Mouse (Mus musculus) lung, embryonic 15.5 days (tissue): ENCODE data around the gene AI661453. TPM values are rescaled to one million over a fixed set of nuclear protein-coding genes. Genes with fewer than 3 reads are reported as not detected.
"Not testable (repeated sequence)": the region's sequence is repeated elsewhere in the genome, so short reads cannot be mapped to it uniquely, and the experiment has no call there.

Source experiments
- ATAC-seq: fragments of 200-750 bp; cut with Nextera tagmentation; 2 replicates; pipeline ENCODE4 v1.8.0; 2017; ENCODE audit warnings: moderate number of reproducible peaks, borderline replicate concordance; ENCODE audit not compliant: low FRiP score, low TSS enrichment; ENCODE audit errors: extremely low read depth
- H3K27ac ChIP-seq: fragments of 300-500 bp; sonication (generic); 2 replicates; pipeline ENCODE4 v1.5.1; 2015; ENCODE audit warnings: moderate library complexity, mild to moderate bottlenecking, inconsistent platforms
- H3K27me3 ChIP-seq: fragments of 300-500 bp; sonication (generic); 2 replicates; pipeline ENCODE4 v1.6.1; 2015; ENCODE audit warnings: inconsistent platforms
- H3K36me3 ChIP-seq: fragments of 300-500 bp; sonication (generic); 2 replicates; pipeline ENCODE4 v1.6.1; 2015; ENCODE audit warnings: inconsistent platforms
- H3K4me1 ChIP-seq: fragments of 300-500 bp; sonication (generic); 2 replicates; pipeline ENCODE4 v1.6.1; 2015; ENCODE audit warnings: inconsistent platforms
- H3K4me2 ChIP-seq: fragments of 300-500 bp; sonication (generic); 2 replicates; pipeline ENCODE4 v1.6.1; 2015; ENCODE audit warnings: inconsistent platforms, mild to moderate bottlenecking, moderate library complexity
- H3K4me3 ChIP-seq: fragments of 300-500 bp; sonication (generic); 2 replicates; pipeline ENCODE4 v1.5.1; 2015; ENCODE audit warnings: mild to moderate bottlenecking, inconsistent platforms
- H3K9ac ChIP-seq: fragments of 300-500 bp; sonication (generic); 2 replicates; pipeline ENCODE4 v1.6.1; 2015; ENCODE audit warnings: inconsistent platforms
- H3K9me3 ChIP-seq: fragments of 300-500 bp; sonication (generic); 2 replicates; pipeline ENCODE4 v1.6.1; 2016; ENCODE audit warnings: inconsistent platforms
- WGBS: fragments of 180-500 bp; shearing (Covaris S2); methylation state at CpG from one replicate; pipeline ENCODE4 v1.1.7; 2015; 5-methylcytosine and 5-hydroxymethylcytosine counted together
- polyA plus RNA-seq: library from polyadenylated mRNA; unstranded; fragments of >200 nt; fragmentation: Nextera tagmentation; extraction: Ambion mirVana; gene quantifications from 2 replicates; pipeline ENCODE4 v1.2.1, GENCODE M21; 2015

AI661453 gene
- 2.0 and 2.4 TPM in 2 replicates for polyA plus RNA-seq

- peak within 1 kb of the TSS; percentile 52 for H3K4me3 ChIP-seq
- peaks cover 39% of the 10 kb centered on the region for H3K4me1 ChIP-seq
- H3K4me2 ChIP-seq: peak within 1 kb of the TSS; percentile 85
- peak within 1 kb of the TSS; percentile 53 for H3K9ac ChIP-seq
- peak within 1 kb of the TSS; percentile 70 for H3K27ac ChIP-seq
- ATAC-seq: peak; percentile 87
- H3K36me3 ChIP-seq: no peaks in the 10 kb centered on the region
- H3K27me3 ChIP-seq: peaks cover 27% of the 10 kb centered on the region
- 2% methylated on average over 44 of the region's 45 CpGs for WGBS
- H3K9me3 ChIP-seq: no peaks in the 10 kb centered on the region
Observed at GRCm38 (mm10) chr17:47436156-47436906, at the start of gene AI661453. Gene AI661453, plus strand, starts transcription at chr17:47436615.

- H3K9me3 ChIP-seq: peaks cover 3% of the 10 kb centered on the region
- no peaks in the 10 kb centered on the region for H3K4me1 ChIP-seq
- 64% methylated on average over 4 of the region's 4 CpGs for WGBS
- H3K4me3 ChIP-seq: no peak overlapping the region
- H3K27me3 ChIP-seq: no peaks in the 10 kb centered on the region
- H3K36me3 ChIP-seq: 0 out of 2 replicates have a peak, but pooled peaks cover 3% of the 10 kb centered on the region
- H3K4me2 ChIP-seq: no peak overlapping the region
- H3K9ac ChIP-seq: no peak overlapping the region
- H3K27ac ChIP-seq: no peak overlapping the region
- no peak for ATAC-seq
Observed at GRCm38 (mm10) chr17:47386649-47387048, 49.8 kb upstream of the AI661453 start.

- Histone ChIP-seq H3K9me3 (no peaks in the 10 kb centered on the region), H3K4me3 (peak overlapping the region; percentile 38), H3K27me3 (peaks cover 30% of the 10 kb centered on the region), H3K4me2 (peak overlapping the region; percentile 67), H3K27ac (no peak overlapping the region), H3K4me1 (peaks cover 15% of the 10 kb centered on the region), H3K36me3 (no peaks in the 10 kb centered on the region), H3K9ac (no peak overlapping the region)
- 17% methylated on average over 24 of the region's 24 CpGs for WGBS
- no peak for ATAC-seq
Observed at GRCm38 (mm10) chr17:47394223-47394869, 42.1 kb upstream of the AI661453 start.

- no peak overlapping the region for H3K9ac ChIP-seq
- no peak overlapping the region for H3K27ac ChIP-seq
- peak overlapping the region; percentile 67 for H3K4me2 ChIP-seq
- ATAC-seq: peak; percentile 81
- peak overlapping the region; percentile 38 for H3K4me3 ChIP-seq
- peaks cover 15% of the 10 kb centered on the region for H3K4me1 ChIP-seq
- H3K27me3 ChIP-seq: peaks cover 30% of the 10 kb centered on the region
- 3% methylated on average over 20 of the region's 20 CpGs for WGBS
- H3K36me3 ChIP-seq: no peaks in the 10 kb centered on the region
- H3K9me3 ChIP-seq: no peaks in the 10 kb centered on the region
Observed at GRCm38 (mm10) chr17:47395376-47395913, 41.0 kb upstream of the AI661453 start.

GRCm38 (mm10) chr17:47399091-47399490 lies 37.3 kb upstream of the AI661453 start:
- Histone ChIP-seq H3K9ac (no peak overlapping the region), H3K27ac (no peak overlapping the region), H3K9me3 (no peaks in the 10 kb centered on the region), H3K4me3 (no peak overlapping the region), H3K4me2 (no peak overlapping the region), H3K36me3 (no peaks in the 10 kb centered on the region), H3K4me1 (peaks cover 15% of the 10 kb centered on the region), H3K27me3 (peaks cover 27% of the 10 kb centered on the region)
- 79% methylated on average over 8 of the region's 8 CpGs for WGBS
- ATAC-seq: no peak

GRCm38 (mm10) chr17:47400451-47400850 lies 36.0 kb upstream of the AI661453 start, which contains the start of gene Guca1a:
Gene Guca1a, minus strand, starts transcription at chr17:47400584.
- Histone ChIP-seq H3K4me1 (peaks cover 3% of the 10 kb centered on the region), H3K36me3 (no peaks in the 10 kb centered on the region), H3K4me3 (no peak within 1 kb of the TSS), H3K9me3 (no peaks in the 10 kb centered on the region), H3K27me3 (peaks cover 14% of the 10 kb centered on the region; the same call in 1 of the 2 replicates), H3K4me2 (no peak within 1 kb of the TSS), H3K27ac (no peak within 1 kb of the TSS), H3K9ac (no peak within 1 kb of the TSS)
- 51% methylated on average over 10 of the region's 10 CpGs for WGBS
- ATAC-seq: no peak

GRCm38 (mm10) chr17:47407717-47408557 lies 28.5 kb upstream of the AI661453 start:
- H3K9ac ChIP-seq: no peak overlapping the region
- H3K36me3 ChIP-seq: no peaks in the 10 kb centered on the region
- H3K9me3 ChIP-seq: no peaks in the 10 kb centered on the region
- WGBS: 63% methylated on average over 10 of the region's 10 CpGs
- ATAC-seq: no peak
- 0 out of 2 replicates have a peak, but pooled peaks cover 4% of the 10 kb centered on the region for H3K4me1 ChIP-seq
- H3K27me3 ChIP-seq: peaks cover 30% of the 10 kb centered on the region
- no peak overlapping the region for H3K27ac ChIP-seq
- no peak overlapping the region for H3K4me2 ChIP-seq
- H3K4me3 ChIP-seq: no peak overlapping the region

GRCm38 (mm10) chr17:47408558-47408898 lies 27.9 kb upstream of the AI661453 start:
- H3K4me3 ChIP-seq: no peak overlapping the region
- WGBS: 18% methylated on average over 8 of the region's 8 CpGs
- no peak overlapping the region for H3K27ac ChIP-seq
- H3K9ac ChIP-seq: no peak overlapping the region
- peaks cover 31% of the 10 kb centered on the region for H3K27me3 ChIP-seq
- H3K9me3 ChIP-seq: no peaks in the 10 kb centered on the region
- 0 out of 2 replicates have a peak, but pooled peaks cover 4% of the 10 kb centered on the region for H3K4me1 ChIP-seq
- H3K4me2 ChIP-seq: no peak overlapping the region
- ATAC-seq: peak; percentile 28; the same call in 1 of the 2 replicates
- H3K36me3 ChIP-seq: no peaks in the 10 kb centered on the region

- H3K27me3 ChIP-seq: peaks cover 31% of the 10 kb centered on the region
- H3K4me2 ChIP-seq: peak overlapping the region; percentile 68
- peak overlapping the region; percentile 35 for H3K4me3 ChIP-seq
- H3K9ac ChIP-seq, H3K9me3 ChIP-seq, H3K27ac ChIP-seq, H3K4me1 ChIP-seq, H3K36me3 ChIP-seq, ATAC-seq: not testable (repeated sequence)
- WGBS: 3% methylated on average over 74 of the region's 74 CpGs
Observed at GRCm38 (mm10) chr17:47409897-47410861, 26.2 kb upstream of the AI661453 start.

- ATAC-seq: no peak
- Histone ChIP-seq H3K36me3 (no peaks in the 10 kb centered on the region), H3K27me3 (no peaks in the 10 kb centered on the region), H3K4me1 (peaks cover 8% of the 10 kb centered on the region), H3K9me3 (no peaks in the 10 kb centered on the region), H3K4me2 (no peak overlapping the region), H3K4me3 (no peak overlapping the region), H3K27ac (no peak overlapping the region), H3K9ac (no peak overlapping the region)
- WGBS: 67% methylated on average over 2 of the region's 2 CpGs
Observed at GRCm38 (mm10) chr17:47420195-47420594, 16.2 kb upstream of the AI661453 start.
